Mouse (Mus musculus) skeletal muscle tissue, adult 2 months (tissue): ENCODE data around the gene Synm.

Experiments
- DNase-seq: peaks from one replicate; pipeline ENCODE4 v3.0.0-alpha.2; 2012; ENCODE audit warnings: low read depth, low spot score

The Synm gene

GRCm38 (mm10) chr7:67759629-67759995 lies at the start of gene Synm:
TSS of gene Synm (minus strand) at chr7:67759742.
- peak; percentile 93 for DNase-seq

GRCm38 (mm10) chr7:67803857-67804215 lies 44.3 kb upstream of the Synm start:
- DNase-seq: no peak

GRCm38 (mm10) chr7:67803015-67803856 lies 43.7 kb upstream of the Synm start:
- peak; percentile 60 for DNase-seq

- DNase-seq: no peak
These were observed 41.5 kb upstream of the Synm start for GRCm38 (mm10) chr7:67801022-67801421.

GRCm38 (mm10) chr7:67800547-67800946 lies 41.0 kb upstream of the Synm start:
- no peak for DNase-seq

GRCm38 (mm10) chr7:67798476-67798875 lies 38.9 kb upstream of the Synm start:
- no peak for DNase-seq

- DNase-seq: no peak
These were observed 37.5 kb upstream of the Synm start for GRCm38 (mm10) chr7:67797065-67797464.

- no peak for DNase-seq
These were observed 33.9 kb upstream of the Synm start for GRCm38 (mm10) chr7:67793449-67793848.

GRCm38 (mm10) chr7:67791256-67791655 lies 31.7 kb upstream of the Synm start:
- DNase-seq: no peak

GRCm38 (mm10) chr7:67788713-67789112 lies 29.2 kb upstream of the Synm start:
- peak; percentile 51 for DNase-seq

- DNase-seq: no peak
These were observed 28.3 kb upstream of the Synm start for GRCm38 (mm10) chr7:67787861-67788260.

GRCm38 (mm10) chr7:67776636-67777305 lies 17.2 kb upstream of the Synm start:
- DNase-seq: no peak

- DNase-seq: no peak
These were observed 16.1 kb upstream of the Synm start for GRCm38 (mm10) chr7:67775623-67776022.

- DNase-seq: no peak
These were observed 12.7 kb upstream of the Synm start for GRCm38 (mm10) chr7:67772231-67772630.

- DNase-seq: no peak
These were observed 9.9 kb upstream of the Synm start for GRCm38 (mm10) chr7:67769487-67769886.

GRCm38 (mm10) chr7:67768125-67768524 lies 8.6 kb upstream of the Synm start:
- no peak for DNase-seq

GRCm38 (mm10) chr7:67763625-67764024 lies 4.1 kb upstream of the Synm start:
- no peak for DNase-seq

- peak; percentile 68 for DNase-seq
These were observed 499 bp downstream of the Synm start for GRCm38 (mm10) chr7:67758858-67759628.

- DNase-seq: peak; percentile 85
These were observed 1.1 kb downstream of the Synm start for GRCm38 (mm10) chr7:67758506-67758857.

- no peak for DNase-seq
These were observed 2.9 kb downstream of the Synm start for GRCm38 (mm10) chr7:67756636-67757035.

- no peak for DNase-seq
These were observed 4.2 kb downstream of the Synm start for GRCm38 (mm10) chr7:67755366-67755765.

- DNase-seq: peak; percentile 66
These were observed 4.9 kb downstream of the Synm start for GRCm38 (mm10) chr7:67754606-67755005.
